17 mouse cellular contexts compared by ENCODE assay signal in genomic region chr6:48669446-48669969, GRCm38 (mm10). TPM values are rescaled to one million over a fixed set of nuclear protein-coding genes. Genes with fewer than 3 reads are reported as not detected.
"Had no signal": no experiment of that assay in that cellular context is flagged by ENCODE, and none has a peak within 500 bp of the region (broad histone marks: within the 10 kb centered on the region; RNA-seq: fewer than 3 reads in every experiment).

No protein-coding gene starts in this region.

- ATAC-seq: intestine, embryonic 15.5 days had no signal

- H3K27me3 ChIP-seq: intestine, embryonic 15.5 days; limb, embryonic 13.5 days; liver, embryonic 15.5 days; neural tube, embryonic 12.5 days had no signal

- DNase-seq: kidney, adult 18-20 months; kidney, postnatal 14 days; left cerebral cortex, postnatal 4 days; lung, embryonic 14.5 days; lung, postnatal 10 days; lung, postnatal 4 days; midbrain, embryonic 14.5 days; right cerebral cortex, postnatal 4 days; spleen, adult 18-20 months; thymus, postnatal 14 days had no signal

- H3K4me3 ChIP-seq: intestine, embryonic 15.5 days; limb, embryonic 13.5 days; liver, embryonic 15.5 days; midbrain, embryonic 10.5 days; myocyte; neural tube, embryonic 12.5 days had no signal

- H3K27ac ChIP-seq: intestine, embryonic 15.5 days; limb, embryonic 13.5 days; liver, embryonic 15.5 days; midbrain, embryonic 10.5 days; neural tube, embryonic 12.5 days had no signal

- H3K4me1 ChIP-seq: limb, embryonic 13.5 days; midbrain, embryonic 10.5 days; neural tube, embryonic 12.5 days had no signal

- H3K36me3 ChIP-seq: intestine, embryonic 15.5 days; limb, embryonic 13.5 days; liver, embryonic 15.5 days; midbrain, embryonic 10.5 days; neural tube, embryonic 12.5 days had no signal

RNA-seq across cellular contexts. Expression of gene Gimap4, which starts 14.8 kb away (rescaled TPM):
- polyA plus RNA-seq: myocyte had no signal

RNA-seq across cellular contexts. Expression of gene Gimap6, which starts 38.5 kb away (rescaled TPM):
- polyA plus RNA-seq: myocyte had no signal

RNA-seq across cellular contexts. Expression of gene AI854703, which starts 42.9 kb away (rescaled TPM):
- total RNA-seq: megakaryocyte, adult 5-6 weeks had no signal
